Mouse (Mus musculus): Measurements from ENCODE around the gene Suds3. TPM values are rescaled to one million over a fixed set of nuclear protein-coding genes. Genes with fewer than 3 reads are reported as not detected.

Gene Suds3
- polyA plus RNA-seq, 1 experiment from 2014 or later: 88.6 TPM

- Histone ChIP-seq H3K4me1 (replicated peaks) (peaks cover 6% of the 10 kb centered on the region; the same call in 1 of the 2 replicates), H3K27ac (replicated peaks) (no peak overlapping the region), H3K9ac (no peak overlapping the region), H3K9me3 (no peaks in the 10 kb centered on the region), H3K4me3 (no peak overlapping the region), H3K4me2 (no peak overlapping the region), H3K27me3 (no peaks in the 10 kb centered on the region), H3K36me3 (no peaks in the 10 kb centered on the region)
- ATAC-seq (ENCODE audit: low FRiP score, low read depth): no peak
- 84% methylated on average over 19 of the region's 19 CpGs for WGBS
Measured at GRCm38 (mm10) chr5:117134066-117134888, 18.4 kb upstream of the Suds3 start.

GRCm38 (mm10) chr5:117133446-117134065, 17.6 kb upstream of the Suds3 start:
- WGBS: 90% methylated on average over 17 of the region's 17 CpGs
- H3K4me2 ChIP-seq: no peak overlapping the region
- no peaks in the 10 kb centered on the region for H3K36me3 ChIP-seq
- ATAC-seq (ENCODE audit: low FRiP score, low read depth): no peak
- no peak overlapping the region for H3K4me3 ChIP-seq
- H3K9me3 ChIP-seq: no peaks in the 10 kb centered on the region
- no peaks in the 10 kb centered on the region for H3K27me3 ChIP-seq
- H3K27ac ChIP-seq (replicated peaks): no peak overlapping the region
- peaks cover 6% of the 10 kb centered on the region; the same call in 1 of the 2 replicates for H3K4me1 ChIP-seq (replicated peaks)
- H3K9ac ChIP-seq: no peak overlapping the region

- Histone ChIP-seq H3K9ac (no peak overlapping the region), H3K9me3 (no peaks in the 10 kb centered on the region), H3K4me2 (no peak overlapping the region), H3K36me3 (no peaks in the 10 kb centered on the region), H3K4me1 (replicated peaks) (peaks cover 2% of the 10 kb centered on the region; the same call in 1 of the 2 replicates), H3K27me3 (no peaks in the 10 kb centered on the region), H3K4me3 (no peak overlapping the region), H3K27ac (replicated peaks) (no peak overlapping the region)
- ATAC-seq (ENCODE audit: low FRiP score, low read depth): no peak
- WGBS: 93% methylated on average over 15 of the region's 15 CpGs
Measured at GRCm38 (mm10) chr5:117130726-117131125, 14.8 kb upstream of the Suds3 start.

DNA sequence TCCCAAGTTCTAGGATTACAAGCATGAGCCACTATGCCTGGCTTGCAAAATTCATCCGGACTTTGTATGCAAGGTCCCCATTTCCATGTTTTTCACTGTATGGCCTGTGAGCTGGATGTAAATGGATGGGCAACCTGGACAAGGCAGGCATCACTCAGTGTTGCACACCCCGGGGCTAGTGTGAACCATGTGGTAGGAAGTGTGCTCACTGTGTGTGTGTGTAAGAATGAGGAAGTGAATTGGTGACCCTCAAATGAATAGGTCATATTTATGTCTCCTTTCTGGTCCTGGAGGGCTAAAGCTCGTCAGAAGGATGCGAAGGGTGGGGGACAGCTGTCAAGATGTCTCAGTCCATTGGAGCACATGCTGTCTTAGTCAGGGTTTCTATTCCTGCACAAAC, 11.1 kb upstream of the Suds3 start:
- H3K27me3 ChIP-seq: no peaks in the 10 kb centered on the region
- ATAC-seq (ENCODE audit: low FRiP score, low read depth): no peak
- no peak overlapping the region for H3K4me3 ChIP-seq
- H3K9ac ChIP-seq: no peak overlapping the region
- no peaks in the 10 kb centered on the region for H3K36me3 ChIP-seq
- no peaks in the 10 kb centered on the region for H3K4me1 ChIP-seq (replicated peaks)
- H3K4me2 ChIP-seq: no peak overlapping the region
- no peaks in the 10 kb centered on the region for H3K9me3 ChIP-seq
- no peak overlapping the region for H3K27ac ChIP-seq (replicated peaks)
- WGBS: 86% methylated on average over 4 of the region's 4 CpGs

GRCm38 (mm10) chr5:117125482-117126346, 9.8 kb upstream of the Suds3 start:
- Histone ChIP-seq H3K4me3 (no peak overlapping the region), H3K4me2 (no peak overlapping the region), H3K4me1 (replicated peaks) (peaks cover 11% of the 10 kb centered on the region), H3K36me3 (no peaks in the 10 kb centered on the region), H3K27ac (replicated peaks) (no peak overlapping the region), H3K9ac (no peak overlapping the region), H3K27me3 (0 out of 2 replicates have a peak, but pooled peaks cover 6% of the 10 kb centered on the region), H3K9me3 (no peaks in the 10 kb centered on the region)
- 82% methylated on average over 16 of the region's 16 CpGs for WGBS
- 0 out of 2 replicates have a peak, but pooled peaks have one; percentile 15 for ATAC-seq (ENCODE audit: low FRiP score, low read depth)

DNA sequence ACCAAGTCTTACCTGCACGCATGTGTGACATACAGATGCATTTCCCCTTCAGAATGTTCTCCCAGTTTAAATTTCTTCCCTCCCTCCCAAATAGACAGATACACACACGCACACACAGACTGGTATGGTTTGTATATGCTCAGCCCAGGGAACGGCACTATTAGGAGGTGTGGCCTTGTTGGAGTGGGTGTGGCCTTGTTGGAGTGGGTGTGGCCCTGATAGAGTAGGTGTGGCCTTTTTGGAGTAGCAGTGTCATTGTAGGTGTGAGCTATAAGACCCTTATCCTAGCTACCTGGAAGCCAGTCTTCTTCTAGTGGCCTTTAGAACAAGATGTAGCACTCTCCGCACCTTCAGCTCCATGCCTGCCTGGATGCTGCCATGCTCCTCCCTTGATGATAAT, 7.9 kb upstream of the Suds3 start:
- no peaks in the 10 kb centered on the region for H3K9me3 ChIP-seq
- ATAC-seq (ENCODE audit: low FRiP score, low read depth): no peak
- 0 out of 2 replicates have a peak, but pooled peaks cover 6% of the 10 kb centered on the region for H3K27me3 ChIP-seq
- H3K9ac ChIP-seq: no peak overlapping the region
- H3K4me2 ChIP-seq: no peak overlapping the region
- 92% methylated on average over 4 of the region's 4 CpGs for WGBS
- H3K4me3 ChIP-seq: no peak overlapping the region
- H3K27ac ChIP-seq (replicated peaks): no peak overlapping the region
- H3K4me1 ChIP-seq (replicated peaks): peaks cover 20% of the 10 kb centered on the region
- no peaks in the 10 kb centered on the region for H3K36me3 ChIP-seq

- Histone ChIP-seq H3K27me3 (0 out of 2 replicates have a peak, but pooled peaks cover 6% of the 10 kb centered on the region), H3K4me3 (no peak overlapping the region), H3K9ac (no peak overlapping the region), H3K27ac (replicated peaks) (no peak overlapping the region), H3K36me3 (no peaks in the 10 kb centered on the region), H3K9me3 (no peaks in the 10 kb centered on the region), H3K4me1 (replicated peaks) (peaks cover 20% of the 10 kb centered on the region), H3K4me2 (no peak overlapping the region)
- WGBS: 91% methylated on average over 6 of the region's 6 CpGs
- no peak for ATAC-seq (ENCODE audit: low FRiP score, low read depth)
Measured at GRCm38 (mm10) chr5:117123102-117123501, 7.2 kb upstream of the Suds3 start.

- Histone ChIP-seq H3K27me3 (0 out of 2 replicates have a peak, but pooled peaks cover 6% of the 10 kb centered on the region), H3K9ac (no peak overlapping the region), H3K4me3 (no peak overlapping the region), H3K4me2 (peak overlapping the region; percentile 85), H3K9me3 (no peaks in the 10 kb centered on the region), H3K4me1 (replicated peaks) (peaks cover 20% of the 10 kb centered on the region), H3K36me3 (no peaks in the 10 kb centered on the region), H3K27ac (replicated peaks) (no peak overlapping the region)
- no peak for ATAC-seq (ENCODE audit: low FRiP score, low read depth)
- 3% methylated on average over 2 of the region's 2 CpGs for WGBS
Measured at GRCm38 (mm10) chr5:117121657-117122056, 5.7 kb upstream of the Suds3 start.

GRCm38 (mm10) chr5:117120489-117121466, 4.9 kb upstream of the Suds3 start:
- under 1% methylated on average over 40 of the region's 40 CpGs for WGBS
- no peak; the same call in 1 of the 2 replicates for ATAC-seq (ENCODE audit: low FRiP score, low read depth)

GRCm38 (mm10) chr5:117119777-117120488, 4.0 kb upstream of the Suds3 start, which contains the start of gene Taok3:
Gene Taok3, plus strand, starts transcription at chr5:117120129.
- no peaks in the 10 kb centered on the region for H3K36me3 ChIP-seq
- peak within 1 kb of the TSS; percentile 49 for H3K27ac ChIP-seq (replicated peaks)
- H3K4me3 ChIP-seq: peak within 1 kb of the TSS; percentile 84
- 0% methylated on average over 66 of the region's 74 CpGs for WGBS
- H3K4me1 ChIP-seq (replicated peaks): peaks cover 26% of the 10 kb centered on the region
- H3K4me2 ChIP-seq: peak within 1 kb of the TSS; percentile 85
- H3K9me3 ChIP-seq: no peaks in the 10 kb centered on the region
- peak; percentile 92 for ATAC-seq (ENCODE audit: low FRiP score, low read depth)
- 0 out of 2 replicates have a peak, but pooled peaks cover 6% of the 10 kb centered on the region for H3K27me3 ChIP-seq
- peak within 1 kb of the TSS; percentile 64 for H3K9ac ChIP-seq

More at GRCm38 (mm10) chr5:117120489-117121466, 4.9 kb upstream of the Suds3 start:
- Histone ChIP-seq H3K9ac (peak overlapping the region; percentile 64), H3K36me3 (no peaks in the 10 kb centered on the region), H3K27me3 (0 out of 2 replicates have a peak, but pooled peaks cover 6% of the 10 kb centered on the region), H3K4me3 (peak overlapping the region; percentile 84), H3K9me3 (no peaks in the 10 kb centered on the region), H3K4me2 (peak overlapping the region; percentile 85), H3K27ac (replicated peaks) (no peak overlapping the region), H3K4me1 (replicated peaks) (peaks cover 24% of the 10 kb centered on the region)

Measured in hindbrain, embryonic 15.5 days (tissue).